Mouse (Mus musculus) embryonic fibroblast, embryonic 13.5 days (primary cell): ENCODE measurements around the gene Nkd1. TPM values are rescaled to one million over a fixed set of nuclear protein-coding genes. Genes with fewer than 3 reads are reported as not detected.

Source experiments
- H3K27ac ChIP-seq: 2 replicates; pipeline ENCODE4 v1.5.1; 2012; ENCODE audit warnings: low read length, control low read depth, inconsistent platforms; ENCODE audit not compliant: insufficient read depth
- H3K4me1 ChIP-seq: 2 replicates; pipeline ENCODE4 v1.6.1; 2011; ENCODE audit warnings: low read length; ENCODE audit not compliant: control insufficient read depth, insufficient read depth
- H3K4me3 ChIP-seq: 2 replicates; pipeline ENCODE4 v1.5.1; 2011; ENCODE audit warnings: mild to moderate bottlenecking, control low read depth, low read length; ENCODE audit not compliant: insufficient read depth
- CTCF ChIP-seq: IDR thresholded peaks from 2 replicates; pipeline ENCODE4 v1.5.1; 2011; ENCODE audit warnings: mild to moderate bottlenecking, control low read depth, low read length, moderate library complexity, borderline replicate concordance; ENCODE audit not compliant: insufficient read depth
- POLR2A ChIP-seq: IDR thresholded peaks from 2 replicates; pipeline ENCODE4 v1.6.1; 2011; ENCODE audit warnings: low read depth, mild to moderate bottlenecking, control low read depth, low read length, moderate library complexity
- polyA plus RNA-seq: library from polyadenylated mRNA; stranded (reverse); fragments of >200 nt; gene quantifications from 2 replicates; pipeline ENCODE4 v1.2.4, GENCODE M21; 2011; ENCODE audit warnings: low read depth; ENCODE audit not compliant: missing spikeins, insufficient read length

The Nkd1 gene
- polyA plus RNA-seq, 1 experiment: 12.8 TPM

GRCm38 (mm10) chr8:88537998-88538975 is 17.1 kb downstream of the Nkd1 start:
- TF ChIP-seq POLR2A: no peak
- TF ChIP-seq CTCF: no peak
- Histone ChIP-seq H3K4me1 (no peaks in the 10 kb centered on the region), H3K4me3 (no peak overlapping the region), H3K27ac (no peak overlapping the region)

DNA sequence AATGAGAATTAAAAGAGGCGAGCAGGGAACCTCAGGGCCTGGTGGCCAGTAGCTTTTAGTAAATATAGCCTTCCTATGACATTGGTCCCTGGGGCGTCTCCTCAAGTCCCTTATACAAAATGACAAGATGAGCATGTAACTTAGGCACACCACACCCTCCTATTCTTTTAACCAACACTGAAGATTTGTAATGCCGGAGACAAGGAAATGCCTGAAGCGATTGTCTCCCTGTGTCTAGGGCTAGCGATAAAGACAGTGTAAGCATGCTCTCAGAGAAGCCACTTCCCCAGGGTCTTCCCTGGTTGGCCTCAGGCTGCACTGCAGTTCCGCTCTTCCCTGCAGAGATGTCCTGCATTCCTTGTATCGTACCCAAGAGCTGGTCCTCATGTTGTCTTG is 17.8 kb downstream of the Nkd1 start:
- TF ChIP-seq POLR2A (no peak), CTCF (no peak)
- H3K27ac ChIP-seq: no peak overlapping the region
- no peaks in the 10 kb centered on the region for H3K4me1 ChIP-seq
- H3K4me3 ChIP-seq: no peak overlapping the region

- Histone ChIP-seq H3K27ac (no peak overlapping the region), H3K4me1 (no peaks in the 10 kb centered on the region), H3K4me3 (no peak overlapping the region)
- TF ChIP-seq POLR2A: no peak
- TF ChIP-seq CTCF: no peak
Observed at GRCm38 (mm10) chr8:88539963-88540362, 18.8 kb downstream of the Nkd1 start.

GRCm38 (mm10) chr8:88542596-88543213 is 21.6 kb downstream of the Nkd1 start:
- no peaks in the 10 kb centered on the region for H3K4me1 ChIP-seq
- TF ChIP-seq POLR2A (no peak), CTCF (no peak)
- H3K27ac ChIP-seq: no peak overlapping the region
- H3K4me3 ChIP-seq: no peak overlapping the region

GRCm38 (mm10) chr8:88544677-88545076 is 23.5 kb downstream of the Nkd1 start:
- no peak overlapping the region for H3K4me3 ChIP-seq
- H3K4me1 ChIP-seq: no peaks in the 10 kb centered on the region
- H3K27ac ChIP-seq: no peak overlapping the region
- TF ChIP-seq CTCF (no peak), POLR2A (no peak)

GRCm38 (mm10) chr8:88545441-88545840 is 24.3 kb downstream of the Nkd1 start:
- Histone ChIP-seq H3K4me1 (no peaks in the 10 kb centered on the region), H3K4me3 (no peak overlapping the region), H3K27ac (no peak overlapping the region)
- TF ChIP-seq CTCF (no peak), POLR2A (no peak)

GRCm38 (mm10) chr8:88546032-88546732 is 25.0 kb downstream of the Nkd1 start:
- no peaks in the 10 kb centered on the region for H3K4me1 ChIP-seq
- TF ChIP-seq CTCF (no peak), POLR2A (no peak)
- no peak overlapping the region for H3K4me3 ChIP-seq
- H3K27ac ChIP-seq: no peak overlapping the region; the same call in 1 of the 2 replicates

DNA sequence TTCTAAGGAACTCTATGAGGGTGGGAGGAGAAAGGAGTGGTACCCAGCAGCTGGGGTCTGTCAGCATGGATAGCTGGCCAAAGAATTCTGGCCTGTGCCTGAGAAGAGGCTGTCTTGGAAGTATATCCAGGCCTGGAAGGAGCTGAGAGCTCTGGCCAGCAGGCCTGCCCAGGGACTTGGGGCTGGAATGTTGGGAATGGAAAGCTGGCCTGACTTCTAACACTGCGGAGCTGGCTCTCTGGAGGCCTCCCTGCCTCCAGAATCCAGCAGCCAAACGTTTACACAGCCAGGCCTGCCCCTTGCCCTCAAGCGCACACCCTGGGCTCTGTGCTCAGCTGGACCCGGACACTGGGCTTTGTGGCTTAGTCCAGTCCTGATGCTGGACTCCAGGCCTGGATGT is 34.5 kb downstream of the Nkd1 start:
- Histone ChIP-seq H3K4me1 (peaks cover 2% of the 10 kb centered on the region; the same call in 1 of the 2 replicates), H3K27ac (peak overlapping the region; percentile 52; the same call in 1 of the 2 replicates)

DNA sequence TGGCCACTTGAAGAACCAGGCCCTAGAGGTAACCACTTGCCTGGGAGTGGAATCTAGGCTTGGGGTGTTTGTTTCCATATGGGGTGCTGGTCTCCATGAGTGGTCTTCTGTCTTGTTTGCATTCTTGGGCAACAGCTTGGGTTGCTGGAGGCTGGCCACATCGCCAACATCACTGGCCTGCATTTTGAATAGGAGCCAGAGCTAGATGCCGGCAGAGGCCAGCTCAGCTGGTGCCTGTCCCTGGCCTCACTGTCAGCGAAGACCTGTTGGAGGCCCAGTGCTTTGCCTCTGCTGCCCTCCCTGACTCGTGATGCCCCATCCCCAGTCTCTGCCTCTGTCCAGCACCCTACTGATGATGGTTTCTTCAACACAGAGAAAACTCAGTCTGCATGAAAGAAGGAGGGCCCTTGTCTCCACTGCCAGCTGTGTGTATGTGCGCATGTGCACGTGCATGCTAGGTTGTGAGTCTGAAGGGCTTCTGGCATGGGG is 38.9 kb downstream of the Nkd1 start:
- H3K4me1 ChIP-seq: peaks cover 12% of the 10 kb centered on the region; the same call in 1 of the 2 replicates
- H3K4me3 ChIP-seq: no peak overlapping the region
- H3K27ac ChIP-seq: no peak overlapping the region
- no peak for TF ChIP-seq CTCF
- no peak for TF ChIP-seq POLR2A

More for the DNA sequence above, 34.5 kb downstream of the Nkd1 start:
- H3K4me3 ChIP-seq: no peak overlapping the region
- TF ChIP-seq CTCF (no peak), POLR2A (no peak)

DNA sequence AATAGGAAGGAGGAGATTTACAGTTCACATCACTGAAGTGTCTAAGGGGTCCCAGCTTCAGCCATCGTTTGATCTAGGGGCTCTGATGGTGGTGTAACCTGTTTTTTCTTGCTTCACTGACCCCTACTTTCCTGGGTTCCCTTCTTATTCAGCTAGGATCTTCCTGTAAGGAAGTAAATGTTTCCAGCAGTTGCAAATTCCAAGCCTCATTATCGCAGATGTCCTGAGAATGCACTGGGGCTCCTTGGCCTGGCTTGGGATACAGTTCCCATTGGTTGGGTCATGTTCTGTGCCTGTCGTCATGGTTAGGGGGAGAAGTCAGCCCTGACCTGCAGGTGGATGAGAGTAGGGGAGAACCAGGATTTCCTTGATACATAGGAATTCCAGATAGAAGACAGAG is 40.2 kb downstream of the Nkd1 start:
- no peak for TF ChIP-seq POLR2A
- no peak for TF ChIP-seq CTCF
- Histone ChIP-seq H3K27ac (no peak overlapping the region), H3K4me1 (peaks cover 14% of the 10 kb centered on the region; the same call in 1 of the 2 replicates), H3K4me3 (no peak overlapping the region)
